Mouse (Mus musculus): ENCODE data around the gene Olfr914.

Olfr914 gene

DNA sequence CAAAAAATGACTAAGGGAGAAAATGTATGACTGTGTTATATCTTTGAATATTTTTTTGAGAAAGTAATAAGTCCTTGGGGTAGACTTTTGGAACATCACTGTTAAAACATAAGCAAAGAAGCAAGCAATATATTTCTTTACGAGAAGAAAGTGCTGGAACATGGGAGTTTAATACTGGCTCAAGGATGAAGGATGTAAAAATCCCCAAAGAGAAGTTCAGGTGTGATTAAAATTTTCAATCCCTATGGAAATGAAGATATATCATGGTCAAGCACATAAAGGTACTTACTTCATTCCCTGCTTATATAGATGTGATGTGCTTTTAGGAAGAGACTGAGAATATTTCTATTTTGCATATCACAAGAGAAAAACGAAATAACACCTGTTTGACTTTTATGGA, at the start of gene Olfr914:
Gene Olfr914 (plus strand): TSS at position 301 of the 400 bp plus-strand sequence.
- no peak for DNase-seq (ENCODE audit: low read depth)

DNA sequence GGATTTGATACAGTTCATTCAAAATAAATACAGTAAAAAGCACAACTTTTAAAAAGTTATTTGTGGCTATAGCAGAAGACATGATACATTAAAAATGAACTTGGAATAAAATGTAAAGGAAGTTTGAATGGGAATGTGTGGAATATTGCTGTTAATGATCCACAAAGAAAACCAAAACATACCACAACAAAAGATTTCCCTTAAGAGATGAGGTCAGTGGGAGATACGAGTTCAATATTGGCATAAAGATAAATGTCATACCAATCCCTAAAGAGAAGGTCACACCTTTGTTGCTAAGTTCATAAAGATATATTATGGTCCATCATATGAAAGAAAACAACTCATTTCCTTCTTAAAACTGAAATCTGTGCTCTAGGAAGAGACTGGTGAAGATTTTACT, 25.0 kb upstream of the Olfr914 start, which contains the start of gene Olfr912:
Gene Olfr912 (plus strand): TSS at position 301 of the 400 bp plus-strand sequence.
- no peak for DNase-seq (ENCODE audit: low read depth)

DNA sequence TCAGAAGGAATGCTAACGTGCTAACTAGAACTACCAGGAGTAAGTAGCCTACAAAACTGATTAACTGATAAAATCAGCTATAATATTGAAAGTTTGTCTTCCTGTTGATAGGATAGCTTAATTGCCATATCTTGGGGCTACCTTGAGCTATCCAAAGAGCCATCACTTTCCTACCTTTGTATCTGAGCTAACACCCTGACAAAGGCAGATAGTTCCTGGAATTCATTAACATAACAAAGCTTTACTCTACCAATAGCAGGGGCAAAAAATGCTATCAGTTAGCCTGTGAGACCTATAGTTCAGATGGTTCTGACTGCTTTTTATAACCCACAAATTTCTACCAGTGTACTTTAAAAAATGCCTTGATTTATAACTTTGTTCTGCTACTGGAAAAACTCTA, 13.8 kb upstream of the Olfr914 start:
- no peak for DNase-seq (ENCODE audit: low read depth)

DNA sequence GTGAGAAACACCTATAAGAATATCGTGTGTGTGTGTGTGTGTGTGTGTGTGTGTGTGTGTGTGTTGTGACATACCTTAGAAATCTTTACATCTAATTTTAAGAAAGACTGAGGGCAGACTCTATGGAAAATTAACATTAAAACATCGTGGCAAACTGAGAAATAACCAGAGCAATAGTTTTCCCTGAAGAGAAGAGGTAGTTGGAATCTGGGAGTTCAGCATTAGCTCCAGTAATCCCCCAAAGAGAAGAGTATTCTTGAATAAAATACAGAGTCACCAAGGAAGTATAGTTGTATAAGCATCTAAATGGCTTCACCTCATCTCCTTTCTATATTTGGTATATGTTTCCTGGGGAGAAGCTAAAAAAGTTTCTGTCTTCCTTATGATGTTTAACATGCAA, 12.4 kb upstream of the Olfr914 start, which contains the start of gene Olfr913:
Gene Olfr913 (plus strand): TSS at position 301 of the 400 bp plus-strand sequence.
- DNase-seq (ENCODE audit: low read depth) = no peak

DNA sequence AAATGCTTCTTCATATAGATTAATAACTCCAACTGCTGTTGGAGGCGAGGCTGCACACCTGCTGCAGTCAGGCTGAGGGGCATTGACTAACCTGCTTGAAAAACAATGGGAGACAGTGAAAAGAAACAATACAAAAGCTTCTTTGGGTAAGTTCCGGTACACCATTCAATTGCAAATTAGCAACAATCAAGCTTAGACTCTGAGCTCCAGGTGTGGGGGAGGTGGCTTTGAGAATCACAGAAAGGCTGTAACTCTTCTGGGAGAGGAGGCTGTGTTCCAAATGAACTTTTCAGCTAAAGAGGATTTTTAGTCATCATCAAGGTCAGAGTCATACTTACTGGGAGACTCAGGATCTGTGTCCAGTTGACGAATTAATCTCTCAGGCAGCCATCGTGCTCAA, 27.5 kb downstream of the Olfr914 start:
- no peak for DNase-seq (ENCODE audit: low read depth)

DNA sequence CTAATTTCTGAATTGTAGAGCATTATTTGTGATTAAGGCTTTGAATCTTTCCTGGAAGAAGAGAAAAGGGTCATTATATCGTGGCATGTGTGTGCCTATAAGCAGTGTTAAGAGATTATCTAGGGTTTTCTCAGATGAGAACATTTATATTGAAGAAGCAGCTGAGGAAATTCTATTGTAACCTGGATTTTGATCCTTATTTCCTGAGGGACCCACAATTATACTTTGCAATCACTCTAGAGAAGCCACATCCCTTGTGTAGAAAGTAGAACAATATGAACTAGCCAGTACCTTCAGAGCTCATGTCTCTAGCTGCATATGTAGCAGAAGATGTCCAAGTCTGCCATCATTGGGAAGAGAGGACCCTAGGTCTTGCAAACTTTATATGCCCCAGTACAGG, 54.9 kb downstream of the Olfr914 start, which contains the start of gene Olfr916:
Gene Olfr916 (minus strand): TSS at position 101 of the 400 bp plus-strand sequence.
- no peak for DNase-seq (ENCODE audit: low read depth)

Data from c-Kit-positive CD71-positive TER-119-negative erythroid progenitor cells, embryonic 14.5 days (primary cell).